Mouse (Mus musculus) bone marrow macrophage, adult 2 months (primary cell): ENCODE results near the gene Vipas39. TPM values are rescaled to one million over a fixed set of nuclear protein-coding genes. Genes with fewer than 3 reads are reported as not detected.
"Not testable (repeated sequence)": the region's sequence is repeated elsewhere in the genome, so short reads cannot be mapped to it uniquely, and the experiment has no call there.

Experiments used
- H3K27ac ChIP-seq: 2 replicates; pipeline ENCODE4 v1.5.1; 2012; ENCODE audit warnings: low read depth, low read length; ENCODE audit not compliant: insufficient read depth
- H3K4me1 ChIP-seq: 2 replicates; pipeline ENCODE4 v1.6.1; 2012; ENCODE audit warnings: low read length; ENCODE audit not compliant: control insufficient read depth, insufficient read depth
- H3K4me3 ChIP-seq: 2 replicates; pipeline ENCODE4 v1.5.1; 2012; ENCODE audit warnings: mild to moderate bottlenecking, low read length, moderate library complexity; ENCODE audit not compliant: insufficient read depth
- CTCF ChIP-seq: IDR thresholded peaks from 2 replicates; pipeline ENCODE4 v1.5.1; 2012; ENCODE audit warnings: low read depth, mild to moderate bottlenecking, low read length, moderate library complexity
- POLR2A ChIP-seq: IDR thresholded peaks from 2 replicates; pipeline ENCODE4 v1.6.1; 2012; ENCODE audit warnings: mild to moderate bottlenecking, low read depth, low read length, borderline replicate concordance
- polyA plus RNA-seq: library from polyadenylated mRNA; stranded (reverse); fragments of >200 nt; gene quantifications from 2 replicates; pipeline ENCODE4 v1.2.4, GENCODE M21; 2012; ENCODE audit not compliant: missing spikeins, insufficient read depth, insufficient read length

Gene Vipas39
- polyA plus RNA-seq, 1 experiment: 97.7 TPM

DNA sequence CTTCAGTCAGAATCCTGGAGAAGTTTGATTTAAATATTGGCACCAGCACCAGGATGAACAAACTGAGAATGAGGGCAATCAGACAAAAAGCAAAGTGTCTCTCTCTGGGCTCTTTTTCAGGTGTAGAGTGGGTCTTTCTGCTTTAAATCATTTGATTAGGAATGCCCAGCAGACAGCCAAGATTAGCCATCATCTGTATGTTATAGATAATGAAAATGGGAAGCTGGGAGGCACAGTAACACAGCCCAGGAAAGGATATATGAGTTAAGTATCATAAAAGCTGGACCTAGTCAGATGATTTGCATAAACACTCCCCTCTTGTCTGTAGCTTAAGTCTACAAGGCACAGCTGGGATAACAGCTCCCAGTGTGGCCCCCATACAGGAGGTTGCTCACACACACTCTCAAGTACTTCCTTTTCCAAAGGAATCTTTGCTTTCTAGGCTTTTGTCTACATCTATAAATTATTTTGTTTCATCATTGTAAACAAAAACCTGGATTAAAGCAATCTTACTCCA lies 35.6 kb downstream of the Vipas39 start:
- no peak overlapping the region for H3K27ac ChIP-seq

DNA sequence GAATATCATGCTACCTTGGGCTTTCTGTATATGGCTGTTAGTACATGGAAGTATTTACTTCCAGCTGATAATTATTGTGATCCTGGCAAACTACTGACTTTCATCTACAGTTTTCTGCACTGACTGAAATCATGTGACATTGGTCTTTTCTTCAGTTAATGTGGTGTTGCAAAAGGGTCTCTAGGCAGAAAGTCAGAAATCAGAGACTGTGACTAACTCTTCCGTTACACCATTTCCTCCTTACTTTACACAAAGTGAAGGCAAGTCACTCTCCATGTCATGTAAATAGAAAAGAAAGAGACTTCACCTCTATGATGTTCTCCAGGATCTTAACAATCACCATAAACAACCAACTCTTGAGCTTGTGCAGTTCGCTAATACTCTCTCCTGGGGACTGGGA lies 36.4 kb downstream of the Vipas39 start:
- Histone ChIP-seq H3K4me1 (peaks cover 12% of the 10 kb centered on the region), H3K4me3 (no peak overlapping the region), H3K27ac (peak overlapping the region; percentile 24; the same call in 1 of the 2 replicates)
- no peak for TF ChIP-seq POLR2A
- TF ChIP-seq CTCF: no peak

More for the DNA sequence above, 35.6 kb downstream of the Vipas39 start:
- H3K4me3 ChIP-seq: no peak overlapping the region
- peaks cover 12% of the 10 kb centered on the region for H3K4me1 ChIP-seq
- no peak for TF ChIP-seq CTCF

DNA sequence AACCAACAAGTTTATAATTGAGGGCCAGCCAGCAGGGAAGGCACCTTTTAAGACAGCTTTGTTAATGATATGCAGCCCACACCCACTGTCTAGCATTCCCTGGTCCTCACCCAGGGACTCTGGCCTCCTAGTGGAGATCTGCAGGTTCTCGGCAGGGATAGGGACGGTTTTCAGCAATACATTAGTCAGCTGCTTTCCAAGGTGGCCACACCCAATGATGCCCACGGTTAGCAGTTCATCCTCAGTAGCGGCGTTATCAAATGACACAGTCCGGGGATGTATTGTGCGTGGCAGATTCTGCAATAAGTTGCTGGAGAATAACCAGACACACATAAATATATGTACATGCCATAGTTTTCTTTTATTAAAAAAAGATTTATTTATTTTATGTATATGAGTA lies 39.3 kb downstream of the Vipas39 start:
- TF ChIP-seq CTCF: no peak
- no peak for TF ChIP-seq POLR2A
- Histone ChIP-seq H3K4me1 (peaks cover 19% of the 10 kb centered on the region), H3K4me3 (no peak overlapping the region), H3K27ac (no peak overlapping the region)

GRCm38 (mm10) chr12:87224950-87225349 lies 41.1 kb downstream of the Vipas39 start:
- Histone ChIP-seq H3K27ac (no peak overlapping the region), H3K4me3 (no peak overlapping the region), H3K4me1 (peaks cover 15% of the 10 kb centered on the region)
- no peak for TF ChIP-seq CTCF
- TF ChIP-seq POLR2A: no peak

DNA sequence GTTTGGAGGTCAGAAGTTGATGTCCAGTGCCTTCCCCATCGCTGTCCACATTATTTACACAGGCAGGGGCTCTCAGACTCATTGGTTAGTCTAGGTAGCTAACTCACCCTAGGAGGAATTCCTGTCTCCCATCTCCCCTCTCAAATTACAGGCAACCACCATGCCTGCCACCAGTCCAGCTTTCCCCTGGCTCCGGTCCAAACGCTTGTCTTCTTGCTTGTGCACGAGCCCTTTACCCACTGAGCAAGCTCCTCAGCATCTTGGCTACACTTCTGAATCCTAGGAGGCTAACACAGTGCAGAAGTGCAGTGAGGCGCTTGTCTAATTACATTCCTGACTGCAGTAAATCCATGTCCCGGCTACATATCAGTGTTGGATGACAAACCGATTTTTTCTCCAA lies 46.7 kb downstream of the Vipas39 start:
- H3K4me3 ChIP-seq: no peak overlapping the region
- no peak for TF ChIP-seq CTCF
- no peak for TF ChIP-seq POLR2A
- peaks cover 19% of the 10 kb centered on the region for H3K4me1 ChIP-seq
- no peak overlapping the region for H3K27ac ChIP-seq

DNA sequence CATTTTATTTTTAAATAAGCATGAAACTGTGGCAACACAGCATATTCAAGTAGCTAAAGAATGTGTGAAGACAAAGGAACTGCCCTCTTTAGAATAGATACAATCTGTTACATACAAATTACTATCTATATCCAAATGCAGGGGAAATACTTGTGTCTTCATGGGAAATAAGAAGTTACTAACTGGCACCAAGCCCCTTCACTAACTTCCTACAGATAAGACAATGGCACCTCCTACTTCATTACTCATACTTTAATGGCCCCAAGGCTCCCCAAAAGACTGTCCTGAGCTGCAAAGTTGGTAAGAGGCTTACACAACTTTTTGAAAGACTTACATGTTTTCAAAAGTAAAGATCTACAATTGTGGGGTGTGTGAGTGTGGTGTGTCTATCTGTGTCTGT lies 48.5 kb downstream of the Vipas39 start:
- Histone ChIP-seq H3K4me1 (peaks cover 13% of the 10 kb centered on the region), H3K4me3 (no peak overlapping the region), H3K27ac (no peak overlapping the region)
- TF ChIP-seq CTCF: no peak

DNA sequence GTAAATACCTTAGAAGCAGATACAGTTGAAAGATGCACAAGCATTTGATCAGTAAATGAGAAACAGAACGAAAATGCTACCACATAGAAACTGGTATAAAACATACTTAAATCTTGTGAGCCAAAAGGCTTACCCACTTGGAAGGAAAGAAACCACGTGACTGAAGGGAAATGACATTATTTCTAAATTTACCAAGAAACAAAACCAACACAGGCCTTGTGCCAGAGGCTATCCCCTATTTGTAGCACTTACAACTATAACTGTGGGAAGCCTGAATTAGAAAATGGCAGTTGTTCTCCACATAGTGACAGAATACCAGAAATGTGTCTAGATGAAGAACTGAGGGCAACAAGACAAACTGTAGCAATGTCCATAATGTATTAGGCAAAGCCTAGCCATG lies 50.0 kb downstream of the Vipas39 start:
- Histone ChIP-seq H3K4me3 (no peak overlapping the region), H3K4me1 (peaks cover 13% of the 10 kb centered on the region), H3K27ac (no peak overlapping the region)
- TF ChIP-seq POLR2A (no peak), CTCF (no peak)

GRCm38 (mm10) chr12:87212844-87213606 lies 53.0 kb downstream of the Vipas39 start:
- TF ChIP-seq CTCF (no peak), POLR2A (no peak)
- Histone ChIP-seq H3K4me1 (peaks cover 10% of the 10 kb centered on the region), H3K27ac (no peak overlapping the region), H3K4me3 (no peak overlapping the region)

DNA sequence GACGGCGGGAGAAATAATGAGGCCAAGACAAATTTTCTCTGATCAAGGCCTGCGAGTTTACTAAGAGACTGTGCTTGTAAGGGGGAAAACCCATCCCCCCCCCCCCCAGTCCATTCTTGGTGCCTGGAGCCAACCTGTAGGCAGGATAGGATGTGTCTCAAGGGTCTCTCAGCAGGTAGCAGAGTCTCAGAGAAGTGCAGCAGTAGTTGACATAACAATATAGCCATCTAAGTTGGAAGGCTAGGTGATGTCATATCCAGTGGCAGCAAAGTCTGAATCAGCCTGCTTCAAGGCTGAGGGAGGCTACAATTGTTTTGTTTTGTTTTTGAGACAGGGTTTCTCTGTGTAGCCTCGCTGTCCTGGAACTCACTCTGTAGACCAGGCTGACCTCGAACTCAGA lies 60.3 kb downstream of the Vipas39 start:
- not testable (repeated sequence) for H3K4me1 ChIP-seq, H3K4me3 ChIP-seq, H3K27ac ChIP-seq

GRCm38 (mm10) chr12:87201694-87202093 lies 64.4 kb downstream of the Vipas39 start:
- no peak overlapping the region for H3K27ac ChIP-seq
- peaks cover 15% of the 10 kb centered on the region for H3K4me1 ChIP-seq
- H3K4me3 ChIP-seq: no peak overlapping the region
- no peak for TF ChIP-seq POLR2A
- TF ChIP-seq CTCF: no peak

- peaks cover 15% of the 10 kb centered on the region for H3K4me1 ChIP-seq
- no peak for TF ChIP-seq CTCF
- TF ChIP-seq POLR2A: no peak
- H3K27ac ChIP-seq: peak within 1 kb of the TSS; percentile 9
- H3K4me3 ChIP-seq: peak within 1 kb of the TSS; percentile 89
Measured at GRCm38 (mm10) chr12:87199973-87200586, 66.0 kb downstream of the Vipas39 start, which contains the start of gene Tmed8. Gene Tmed8 (minus strand): TSS chr12:87200454.
